Mouse (Mus musculus) retina, embryonic 14.5 days (tissue): Measurements from ENCODE around the gene Kbtbd13.
A peak's percentile ranks its signal among the peaks of the same experiment; 100 is the strongest.

ENCODE experiments used
- DNase-seq: peaks from one replicate; pipeline ENCODE4 v3.0.0-alpha.2; 2015; ENCODE audit warnings: low spot score

The Kbtbd13 gene

GRCm38 (mm10) chr9:65391613-65391964 is at the start of gene Kbtbd13:
Kbtbd13 (minus strand) TSS chr9:65391652.
- DNase-seq = no peak

- DNase-seq = peak; percentile 97
Measured at GRCm38 (mm10) chr9:65435671-65436301, 44.3 kb upstream of the Kbtbd13 start, which contains the start of gene Mtfmt. Mtfmt (plus strand) TSS chr9:65435782.

GRCm38 (mm10) chr9:65435211-65435610 is 43.8 kb upstream of the Kbtbd13 start:
- no peak for DNase-seq

- peak; percentile 53 for DNase-seq
Measured at GRCm38 (mm10) chr9:65434140-65434539, 42.7 kb upstream of the Kbtbd13 start.

GRCm38 (mm10) chr9:65432236-65432635 is 40.8 kb upstream of the Kbtbd13 start:
- DNase-seq = peak; percentile 95

GRCm38 (mm10) chr9:65430921-65431320 is 39.5 kb upstream of the Kbtbd13 start:
- no peak for DNase-seq

GRCm38 (mm10) chr9:65430401-65430800 is 38.9 kb upstream of the Kbtbd13 start:
- no peak for DNase-seq

- DNase-seq = no peak
Measured at GRCm38 (mm10) chr9:65428003-65428402, 36.6 kb upstream of the Kbtbd13 start.

- no peak for DNase-seq
Measured at GRCm38 (mm10) chr9:65427511-65427910, 36.1 kb upstream of the Kbtbd13 start.

GRCm38 (mm10) chr9:65424393-65424792 is 32.9 kb upstream of the Kbtbd13 start:
- no peak for DNase-seq

- DNase-seq = no peak
Measured at GRCm38 (mm10) chr9:65422760-65423501, 31.5 kb upstream of the Kbtbd13 start, which contains the start of gene Slc51b. Slc51b (minus strand) TSS chr9:65422955.

- no peak for DNase-seq
Measured at GRCm38 (mm10) chr9:65419633-65420032, 28.2 kb upstream of the Kbtbd13 start.

GRCm38 (mm10) chr9:65417738-65418137 is 26.3 kb upstream of the Kbtbd13 start:
- DNase-seq = no peak

GRCm38 (mm10) chr9:65411326-65411725 is 19.9 kb upstream of the Kbtbd13 start:
- no peak for DNase-seq

GRCm38 (mm10) chr9:65410378-65410777 is 18.9 kb upstream of the Kbtbd13 start:
- DNase-seq = no peak

- no peak for DNase-seq
Measured at GRCm38 (mm10) chr9:65408871-65409295, 17.4 kb upstream of the Kbtbd13 start.

GRCm38 (mm10) chr9:65407861-65408260 is 16.4 kb upstream of the Kbtbd13 start:
- no peak for DNase-seq

GRCm38 (mm10) chr9:65407327-65407726 is 15.9 kb upstream of the Kbtbd13 start:
- no peak for DNase-seq

GRCm38 (mm10) chr9:65405184-65405449 is 13.7 kb upstream of the Kbtbd13 start:
- no peak for DNase-seq

- DNase-seq = no peak
Measured at GRCm38 (mm10) chr9:65404331-65405183, 13.1 kb upstream of the Kbtbd13 start.

- no peak for DNase-seq
Measured at GRCm38 (mm10) chr9:65399934-65400333, 8.5 kb upstream of the Kbtbd13 start.

- DNase-seq = peak; percentile 81
Measured at GRCm38 (mm10) chr9:65398279-65398678, 6.8 kb upstream of the Kbtbd13 start, which contains the start of gene Rasl12. Rasl12 (plus strand) TSS chr9:65398506.

- no peak for DNase-seq
Measured at GRCm38 (mm10) chr9:65394360-65394759, 2.9 kb upstream of the Kbtbd13 start.
